Mouse (Mus musculus): ENCODE results near the gene Tmem151b.

The Tmem151b gene

DNA sequence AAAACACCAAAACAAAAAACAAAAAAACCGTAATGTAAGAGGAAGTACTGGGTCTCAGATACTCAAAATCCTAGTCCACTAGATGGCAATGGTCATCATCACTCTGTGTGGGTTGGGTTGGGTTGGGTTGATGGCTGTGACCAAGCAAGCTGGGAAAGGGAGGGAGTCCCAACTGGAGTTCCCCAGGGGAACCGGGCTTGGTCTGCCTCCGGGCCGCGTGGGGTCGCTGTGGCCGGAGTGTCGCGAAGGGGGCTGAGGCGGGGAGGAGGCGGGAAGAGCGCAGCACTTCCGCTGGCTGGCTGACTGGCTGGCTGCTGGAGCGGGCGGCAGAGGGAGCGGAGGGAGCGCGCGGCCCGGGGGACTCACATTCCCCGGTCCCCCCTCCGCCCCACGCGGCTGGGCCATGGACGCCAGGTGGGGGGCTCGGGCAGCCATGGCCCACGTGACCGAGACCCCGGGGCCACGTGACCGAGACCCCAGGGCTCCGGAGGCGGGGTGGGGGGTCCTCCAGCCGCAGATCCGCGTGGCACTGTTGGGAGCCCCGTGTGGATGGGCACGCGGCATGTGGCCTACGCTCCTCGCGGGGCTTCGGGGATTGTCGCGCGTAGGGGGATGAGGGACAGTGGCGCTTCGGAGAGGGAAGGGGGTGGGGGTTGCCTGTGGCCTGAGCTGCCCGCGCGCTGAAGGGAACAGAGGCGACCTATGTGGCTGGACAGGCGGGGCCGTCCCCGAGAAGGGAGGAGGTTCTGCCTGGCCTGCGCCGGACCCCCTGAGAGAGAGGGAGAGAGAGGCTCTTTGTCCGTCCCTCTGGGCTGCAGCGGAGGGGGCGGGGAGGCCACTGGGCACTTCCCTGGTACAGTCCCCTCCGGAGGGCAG is 14.4 kb upstream of the Tmem151b start, which contains the start of gene Slc35b2:
Slc35b2 (plus strand) TSS at position 220 of the 876 bp plus-strand sequence.
- DNase-seq: peak; percentile 97 to 98

DNA sequence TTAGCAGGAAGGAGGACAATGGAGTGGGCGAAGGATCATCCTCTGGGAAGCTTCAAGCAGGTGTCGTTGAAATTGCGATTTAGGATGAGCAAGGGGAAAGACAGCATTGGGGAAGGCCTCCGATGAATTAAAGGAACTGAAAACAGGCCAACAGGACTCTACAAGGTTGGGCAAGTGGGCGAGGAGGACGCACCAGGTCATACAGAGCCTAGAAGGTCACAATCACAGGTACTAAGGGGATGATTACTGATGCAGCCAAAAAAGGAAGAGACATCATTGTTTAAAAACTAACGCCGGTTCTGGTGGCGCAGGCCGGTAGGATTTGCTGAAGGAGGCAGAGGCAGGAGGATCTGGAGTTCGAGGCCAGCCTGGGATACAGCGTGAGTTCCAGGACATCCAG is 13.7 kb upstream of the Tmem151b start:
- DNase-seq: peak in 1 of 2 experiments; percentile 45

DNA sequence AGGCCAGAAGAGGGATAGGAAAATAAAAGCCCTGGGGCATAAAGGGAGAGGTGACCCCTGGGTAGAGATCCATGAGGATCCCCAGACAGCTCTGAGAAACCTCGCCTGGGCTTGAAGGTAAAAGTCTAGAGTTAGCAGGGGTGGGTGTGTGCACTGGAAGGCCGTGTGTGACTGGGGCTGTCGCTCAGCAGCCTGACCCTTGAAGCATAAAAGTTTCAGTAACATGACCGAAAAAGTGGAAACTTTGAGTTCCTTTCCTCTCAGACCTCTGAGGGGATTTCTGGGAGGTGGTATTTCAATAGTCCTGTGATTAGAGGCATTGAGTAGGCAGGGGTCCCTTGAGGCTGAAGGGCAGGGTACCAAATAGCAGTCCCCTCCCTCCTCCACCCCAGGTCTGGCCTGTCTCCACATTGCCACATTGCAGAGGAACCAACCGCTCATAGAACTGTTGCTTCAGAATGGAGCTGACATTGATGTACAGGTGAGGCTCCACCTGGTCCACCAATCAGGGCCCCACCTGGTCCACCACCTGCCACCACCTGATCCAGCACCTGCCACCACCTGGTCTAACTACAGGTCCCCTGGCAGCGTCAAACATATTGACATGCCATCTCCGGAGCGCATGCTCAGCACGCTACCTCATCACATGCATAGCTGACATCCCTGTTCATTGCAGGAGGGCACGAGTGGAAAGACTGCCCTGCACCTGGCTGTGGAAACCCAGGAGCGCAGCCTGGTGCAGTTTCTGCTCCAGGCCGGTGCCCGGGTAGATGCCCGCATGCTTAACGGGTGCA is 10.5 kb upstream of the Tmem151b start:
- peak; percentile 74 to 79 for DNase-seq

DNA sequence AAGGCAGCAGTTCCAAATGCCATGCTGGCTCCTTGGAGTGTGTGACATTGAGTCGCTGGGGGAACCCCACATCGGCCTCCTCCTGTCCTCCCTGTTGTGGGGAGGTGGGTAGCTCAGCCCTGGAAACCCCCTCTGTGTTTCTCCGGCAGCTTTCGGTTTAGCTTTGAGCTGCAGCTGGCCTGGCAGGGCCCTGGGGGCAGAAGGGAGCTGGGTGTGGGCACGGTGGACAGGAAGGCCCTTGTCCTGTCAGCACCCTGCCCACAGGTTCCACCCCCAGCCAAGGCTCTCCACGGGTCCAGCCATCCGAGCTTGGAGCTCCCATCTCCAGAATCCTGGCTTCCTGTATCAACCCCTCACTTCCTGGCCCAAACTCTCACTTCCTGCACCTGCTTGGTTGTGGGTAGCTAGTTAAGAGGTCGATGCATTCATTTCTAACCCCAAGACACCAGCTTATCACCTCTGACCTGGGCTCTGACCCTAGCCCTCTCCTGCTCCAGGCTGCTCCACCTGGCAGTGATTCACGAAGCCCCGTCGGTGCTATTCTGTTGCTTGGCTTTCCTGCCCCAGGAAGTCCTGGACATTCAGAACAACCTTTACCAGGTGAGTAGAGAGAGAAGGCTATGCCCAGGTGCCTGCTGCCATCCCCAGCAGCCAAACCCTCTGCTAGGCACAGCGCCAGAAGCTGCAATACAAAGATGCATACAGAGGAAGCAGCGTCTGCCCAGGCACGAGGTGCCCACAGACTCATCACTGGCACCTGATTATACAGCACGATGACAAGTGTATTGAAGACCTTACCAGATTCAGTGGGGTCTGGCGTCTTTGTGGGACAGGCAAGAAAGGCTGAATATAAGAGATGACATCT is 8.8 kb upstream of the Tmem151b start:
- peak; percentile 56 to 67 for DNase-seq

DNA sequence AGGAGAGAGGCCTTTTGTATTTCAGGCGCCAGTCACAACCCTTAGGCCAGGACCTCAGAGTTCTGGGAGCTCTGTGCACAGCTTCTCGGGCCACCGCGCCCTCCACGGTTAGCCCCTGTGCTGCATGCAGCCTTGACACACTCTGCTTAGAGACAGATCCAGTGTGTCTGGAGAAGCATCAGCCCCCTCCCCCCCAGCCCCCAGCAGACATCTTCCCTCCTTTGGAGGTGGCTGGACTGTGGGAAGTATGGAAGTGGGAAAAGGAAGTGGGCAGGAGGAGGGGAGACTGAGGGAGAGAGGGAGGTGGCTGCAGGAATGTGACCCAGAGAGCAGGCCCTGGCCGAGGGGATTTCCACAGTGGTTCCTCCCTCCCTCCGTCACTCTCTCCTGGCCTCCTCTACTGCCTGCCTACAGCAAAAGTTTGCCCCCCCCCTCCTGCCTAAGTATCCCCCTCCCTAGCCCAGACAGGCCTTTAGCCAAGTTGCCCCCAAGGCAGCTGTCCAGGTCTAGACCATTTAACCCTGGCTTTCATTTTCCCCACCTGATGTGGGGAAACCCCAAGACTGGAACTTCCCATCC is 7.9 kb upstream of the Tmem151b start:
- DNase-seq: peak in 1 of 2 experiments; percentile 29

DNA sequence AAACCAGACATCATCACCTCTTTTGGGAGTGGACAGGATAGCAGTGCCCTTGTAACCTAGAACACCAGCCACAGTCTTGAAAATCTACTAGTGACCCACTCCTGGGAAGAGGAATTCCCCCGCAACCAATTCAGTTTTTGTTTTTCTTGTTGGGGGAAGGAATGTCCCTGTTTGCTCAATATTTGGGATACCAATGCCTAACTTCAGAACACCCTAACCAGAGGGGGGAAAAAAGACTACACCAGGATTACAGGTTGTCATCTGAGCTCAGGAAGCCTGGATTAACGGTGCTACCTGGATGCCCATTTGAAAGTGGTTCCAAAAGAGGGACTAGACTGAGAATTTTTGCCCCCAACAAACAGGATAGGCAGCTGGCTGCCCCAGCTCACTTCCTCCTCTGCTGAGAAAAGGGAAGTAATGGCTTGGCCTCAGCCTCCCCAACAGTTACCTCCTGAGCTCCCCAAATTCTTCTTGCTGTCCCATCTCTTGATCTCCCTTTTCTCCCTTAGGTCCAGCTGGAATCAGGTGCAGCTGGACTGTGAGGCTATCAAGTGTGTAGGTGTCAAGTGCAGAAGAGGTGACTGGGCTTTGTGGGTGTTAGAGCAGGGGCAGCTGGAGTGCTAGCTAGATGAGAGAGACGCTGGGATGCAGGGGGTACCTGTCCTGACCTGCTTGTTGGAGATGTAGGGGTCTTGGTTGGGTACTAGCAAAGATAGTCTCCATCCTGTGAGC is 7.2 kb upstream of the Tmem151b start:
- DNase-seq: no peak

DNA sequence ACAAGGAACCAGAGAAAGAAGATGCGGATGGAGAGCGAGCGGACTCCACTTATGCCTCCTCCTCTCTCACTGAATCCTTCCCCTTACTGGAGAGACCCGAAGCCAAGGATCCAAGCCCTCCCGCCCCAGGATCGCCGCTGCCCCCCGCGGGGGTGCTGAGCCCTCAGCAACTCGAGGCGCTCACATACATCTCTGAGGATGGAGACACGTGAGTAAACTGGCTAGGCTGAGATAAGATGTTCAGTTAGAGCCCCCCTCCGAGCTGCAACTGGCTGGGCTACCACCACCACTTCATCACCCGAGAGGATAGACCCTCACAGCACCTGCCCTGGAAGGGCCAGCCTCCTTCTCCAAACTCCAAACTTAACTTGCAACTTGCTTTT is 6.6 kb upstream of the Tmem151b start:
- DNase-seq: peak in 1 of 2 experiments; percentile 53

DNA sequence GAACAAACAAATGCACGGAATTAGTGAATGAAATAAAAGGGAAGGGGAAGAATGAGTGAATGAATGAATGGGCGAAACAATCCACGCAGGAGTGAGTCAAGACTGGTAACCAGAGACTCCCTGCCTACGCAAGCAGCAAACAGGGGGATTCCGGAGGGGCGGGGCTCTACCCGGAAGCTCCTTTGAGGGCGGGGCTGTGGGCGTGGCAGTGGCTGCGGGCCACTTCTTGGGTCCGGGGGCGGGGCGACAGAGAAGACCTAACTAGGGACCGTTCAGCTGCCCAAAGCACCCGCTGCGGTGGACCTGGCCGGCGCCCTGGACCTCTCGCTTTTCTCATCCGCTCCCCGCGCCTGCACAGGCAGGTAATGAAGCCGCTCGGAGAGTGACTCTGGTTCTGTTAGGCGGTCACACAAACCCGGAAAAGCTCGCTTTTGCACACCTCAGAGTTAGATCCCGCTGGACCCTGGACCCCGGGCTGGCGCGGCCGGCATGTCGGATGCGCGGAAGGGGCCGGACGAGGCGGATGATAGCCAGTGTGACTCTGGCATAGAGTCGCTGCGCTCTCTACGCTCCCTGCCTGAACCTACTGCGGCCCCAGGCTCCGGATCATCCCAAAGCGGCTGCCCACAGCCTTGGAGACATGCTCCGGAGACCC is 6.1 kb upstream of the Tmem151b start, which contains the start of gene Nfkbie:
Nfkbie (plus strand) TSS at position 252 of the 655 bp plus-strand sequence.
- DNase-seq: peak; percentile 98 to 99

DNA sequence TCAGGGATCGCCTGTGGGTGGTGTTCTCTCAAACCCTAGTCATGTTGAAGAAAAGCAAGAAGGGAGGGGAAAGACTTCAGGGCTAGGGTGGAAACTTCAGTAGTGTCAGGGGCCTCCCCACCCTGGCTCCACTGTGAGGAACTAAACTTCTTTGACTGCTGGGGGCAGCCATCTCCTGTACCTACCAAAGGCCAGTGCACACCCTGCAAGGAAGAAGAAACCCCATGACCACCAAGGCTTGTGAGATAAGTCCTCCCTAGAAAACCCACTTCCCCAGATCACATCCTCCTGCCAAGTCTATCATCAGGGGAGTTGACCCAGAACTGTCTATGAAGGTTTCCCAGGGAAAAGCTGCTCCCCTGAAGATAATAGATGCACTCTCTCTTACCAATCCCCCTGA is 4.9 kb upstream of the Tmem151b start:
- no peak for DNase-seq

DNA sequence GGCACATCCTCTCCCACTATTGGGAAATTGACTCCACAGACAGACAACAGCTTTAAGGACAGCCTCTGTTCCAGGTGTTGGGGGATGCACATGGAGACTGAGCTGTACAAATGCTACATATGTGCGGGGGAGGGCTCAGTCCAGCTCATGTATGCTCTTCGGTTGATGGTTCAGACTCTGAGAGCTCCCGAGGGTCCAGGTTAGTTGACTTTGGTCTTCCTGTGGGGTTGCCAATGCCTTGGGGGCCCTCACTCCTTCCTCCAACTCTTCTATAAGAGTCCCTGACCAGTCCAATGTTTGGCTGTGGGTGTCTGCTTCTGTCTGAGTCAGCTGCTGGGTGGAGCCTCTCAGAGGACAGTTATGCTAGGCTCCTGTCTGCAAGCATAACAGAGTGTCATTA is 3.6 kb upstream of the Tmem151b start:
- DNase-seq: no peak

DNA sequence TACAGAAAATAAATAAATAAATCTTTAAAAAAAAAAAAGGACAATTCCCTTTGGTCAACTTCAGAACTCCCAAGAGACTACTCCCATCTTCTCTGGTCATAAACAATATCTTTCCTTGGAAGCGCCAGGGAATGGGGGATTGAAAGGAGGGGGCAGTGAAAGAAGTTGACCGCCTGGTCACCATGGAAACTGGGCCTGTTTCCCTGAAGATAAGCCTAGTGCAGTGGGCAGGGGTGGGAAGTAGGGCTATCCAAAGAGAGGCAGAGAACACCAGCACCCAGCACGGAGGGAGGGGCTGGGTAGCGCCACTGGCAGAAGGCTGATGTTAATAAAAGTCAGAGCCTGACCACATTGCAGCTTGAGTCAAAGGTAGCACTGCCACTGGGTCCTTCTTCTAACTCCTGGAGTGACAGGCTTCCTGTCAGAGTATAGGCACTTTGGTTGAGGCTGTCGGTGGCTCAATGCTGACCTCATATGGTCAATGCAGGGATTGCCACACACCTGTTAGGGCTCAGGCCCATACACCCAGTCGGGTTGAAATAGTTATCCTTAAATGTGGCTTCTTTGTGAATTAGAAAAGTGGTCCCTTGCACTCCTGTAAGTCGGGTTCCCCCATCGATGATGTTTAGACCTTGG is 2.5 kb upstream of the Tmem151b start:
- DNase-seq: peak; percentile 92 to 93

DNA sequence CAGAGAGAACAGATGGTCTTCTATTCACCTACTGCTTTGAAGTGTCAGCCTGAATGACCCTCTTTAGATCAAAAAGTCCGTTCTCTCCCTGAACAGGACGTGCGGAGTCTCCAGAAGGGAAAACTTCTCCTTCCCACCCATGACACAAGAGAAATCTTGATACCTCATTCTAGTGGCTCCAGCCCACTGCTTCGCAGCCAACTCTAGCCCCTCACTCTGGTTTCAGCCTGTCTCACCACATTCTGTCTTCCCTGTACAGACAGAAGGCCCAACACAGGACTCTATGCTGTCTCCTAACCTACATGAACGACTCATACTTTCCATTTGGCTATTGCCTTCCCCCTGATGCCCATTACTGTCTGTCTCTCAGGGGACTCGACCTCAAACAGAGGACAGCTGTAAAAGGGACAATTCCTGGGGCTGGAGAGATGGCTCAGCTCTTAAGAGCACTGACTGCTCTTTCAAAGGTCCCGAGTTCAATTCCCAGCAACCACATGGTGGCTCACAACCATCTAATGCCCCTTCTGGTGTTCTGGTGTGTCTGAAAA is 1.8 kb upstream of the Tmem151b start:
- DNase-seq: no peak

DNA sequence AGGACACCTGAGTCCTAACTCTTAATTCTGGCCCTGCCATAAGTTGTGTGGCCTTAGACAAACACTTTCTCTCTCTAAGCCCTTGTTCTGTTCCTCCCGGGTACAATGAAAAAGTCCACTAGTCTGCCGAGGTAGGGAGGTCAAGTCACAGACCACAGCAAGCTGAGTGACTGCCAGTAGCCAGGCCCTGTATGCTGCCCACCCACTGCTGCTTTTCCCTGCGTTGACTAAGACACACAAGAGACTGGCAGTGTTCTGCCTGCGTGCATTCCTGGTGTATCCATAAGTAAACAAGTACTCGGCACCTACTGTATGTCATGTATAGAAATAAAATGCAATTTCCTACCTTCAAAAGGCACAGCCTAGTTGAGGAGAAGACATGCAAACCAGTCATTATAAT is 776 bp upstream of the Tmem151b start:
- peak; percentile 47 to 48 for DNase-seq

DNA sequence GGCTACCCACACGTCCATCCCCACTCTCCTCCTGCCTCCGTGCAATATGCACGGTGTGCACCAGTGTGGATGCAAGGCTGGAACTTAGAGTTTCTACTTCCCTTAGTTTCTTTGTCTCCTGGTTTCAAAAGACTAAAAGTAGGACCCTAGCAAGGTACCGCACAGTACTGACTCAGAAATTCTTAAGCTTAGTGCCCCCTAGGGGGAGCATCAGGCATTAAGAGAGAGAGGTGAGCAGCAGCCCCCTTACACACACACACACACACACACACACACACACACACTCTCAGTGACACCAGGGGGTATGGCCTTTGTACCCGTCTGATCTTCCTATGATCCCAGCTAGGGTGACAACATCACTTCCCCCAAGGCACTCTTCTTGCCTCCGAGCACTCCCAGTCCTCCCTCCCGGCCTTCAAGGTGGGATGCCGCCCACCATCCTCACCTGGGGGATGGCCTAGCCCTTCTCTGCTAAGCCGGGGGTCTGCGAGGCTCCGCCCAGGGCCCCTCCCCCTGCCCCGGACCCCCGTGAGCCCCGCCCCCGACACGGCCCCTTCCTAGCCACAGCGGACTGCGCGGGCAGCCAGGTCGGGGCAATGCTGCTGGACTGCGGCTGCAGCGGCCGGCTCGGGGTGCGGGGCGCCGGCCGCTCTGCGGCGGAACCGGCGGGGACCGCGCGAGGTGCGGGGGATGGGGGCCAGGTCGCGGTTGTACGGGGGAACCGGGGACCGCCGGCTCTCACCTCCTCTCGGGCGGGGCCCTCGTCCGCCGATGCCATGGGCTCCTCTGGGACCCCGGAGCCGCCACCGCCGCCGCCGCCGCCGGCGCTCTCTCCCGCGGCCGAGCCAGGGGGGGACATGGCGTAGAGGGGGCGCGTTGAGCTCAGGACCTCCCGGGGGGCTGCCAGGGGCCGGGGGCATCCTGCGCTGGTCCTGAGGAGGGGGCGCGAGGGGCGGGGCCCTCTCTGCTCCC is 650 bp downstream of the Tmem151b start:
- peak; percentile 89 to 91 for DNase-seq

DNA sequence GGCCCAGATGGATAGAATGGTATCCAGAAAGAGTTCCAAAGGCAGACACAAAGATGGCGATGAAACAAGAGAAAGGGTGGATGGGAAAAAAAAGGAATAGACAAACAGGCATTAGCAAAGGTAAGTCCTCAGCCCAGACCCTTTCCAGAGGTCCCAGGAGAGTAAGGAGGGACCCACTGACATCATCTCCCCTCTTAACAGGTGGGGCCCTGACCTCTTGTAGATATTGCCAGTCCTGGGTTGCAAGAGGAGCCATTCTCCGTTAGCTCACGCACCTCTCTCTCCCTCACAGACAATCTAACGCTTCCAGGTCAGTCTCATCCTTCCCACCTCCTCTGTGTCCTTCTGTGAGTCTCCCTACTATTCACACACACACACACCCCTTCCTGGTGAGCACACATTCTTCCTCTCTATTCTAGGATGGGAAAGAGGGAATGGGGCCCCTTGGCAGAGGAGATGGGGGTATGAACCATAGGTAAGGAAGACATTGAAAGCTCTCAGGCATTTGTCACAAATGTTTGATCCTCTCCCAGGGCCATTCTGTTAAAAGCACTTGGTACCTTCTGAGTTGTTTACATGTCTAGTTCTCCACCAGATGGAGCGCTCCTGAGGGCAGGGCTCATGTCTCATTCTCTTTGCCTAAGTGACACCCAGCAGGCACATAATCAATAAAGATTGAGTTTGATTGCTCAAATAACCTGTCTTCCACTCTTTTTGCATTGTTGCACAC is 1.9 kb downstream of the Tmem151b start:
- peak; percentile 61 to 69 for DNase-seq

DNA sequence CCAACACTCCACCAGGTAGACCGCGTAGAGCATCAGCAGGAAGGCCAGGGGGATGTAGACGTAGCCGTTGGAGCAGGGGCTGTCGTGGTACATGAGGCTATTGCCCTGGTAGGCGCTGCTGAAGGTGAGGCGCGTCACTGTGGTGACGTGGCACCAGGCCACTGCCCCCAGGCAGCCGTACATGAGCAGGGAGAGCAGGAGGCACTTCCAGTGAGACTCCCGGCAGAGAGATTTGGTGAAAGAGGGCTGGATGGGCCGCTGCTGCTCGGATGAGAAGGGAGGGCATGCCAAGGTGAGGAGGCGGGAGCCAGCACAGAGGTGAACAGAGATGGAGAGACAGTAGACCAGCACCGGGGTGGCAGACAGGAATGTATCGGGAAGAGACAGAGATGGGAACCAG is 2.5 kb downstream of the Tmem151b start:
- peak; percentile 66 to 68 for DNase-seq

DNA sequence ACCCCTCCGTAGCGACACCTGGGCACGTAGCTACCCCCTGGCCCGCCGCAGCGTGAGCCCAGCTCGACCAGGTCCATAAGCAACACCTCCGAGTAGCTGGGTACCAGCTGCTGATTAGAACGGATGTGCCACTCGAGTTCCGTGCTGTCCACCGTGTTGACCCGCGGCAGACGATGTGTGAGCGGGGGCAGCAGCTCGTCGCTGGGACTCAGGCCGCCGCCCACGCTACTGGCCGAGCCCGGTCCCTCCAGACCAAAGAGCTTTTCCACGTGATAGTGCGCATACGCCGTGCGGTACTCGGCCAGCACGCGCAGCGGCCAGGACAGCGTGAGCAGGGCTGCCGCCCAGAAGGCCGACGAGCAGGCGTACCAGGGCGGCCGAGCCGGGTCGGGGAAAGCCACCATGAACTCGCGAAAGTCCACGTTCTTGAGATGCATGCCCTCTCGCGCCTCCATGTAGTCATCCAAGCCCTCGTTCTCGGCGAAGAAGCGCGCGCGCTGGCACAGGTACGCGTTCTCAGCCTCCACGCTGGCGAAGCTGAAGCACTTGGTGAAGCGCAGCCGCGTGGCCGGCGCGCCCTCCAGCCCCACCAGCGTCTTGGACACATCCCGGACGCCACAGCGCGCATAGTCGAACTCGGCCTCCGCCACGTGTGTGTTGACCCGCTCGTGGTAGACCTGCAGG is 4.1 kb downstream of the Tmem151b start:
- DNase-seq: peak; percentile 71 to 77

DNA sequence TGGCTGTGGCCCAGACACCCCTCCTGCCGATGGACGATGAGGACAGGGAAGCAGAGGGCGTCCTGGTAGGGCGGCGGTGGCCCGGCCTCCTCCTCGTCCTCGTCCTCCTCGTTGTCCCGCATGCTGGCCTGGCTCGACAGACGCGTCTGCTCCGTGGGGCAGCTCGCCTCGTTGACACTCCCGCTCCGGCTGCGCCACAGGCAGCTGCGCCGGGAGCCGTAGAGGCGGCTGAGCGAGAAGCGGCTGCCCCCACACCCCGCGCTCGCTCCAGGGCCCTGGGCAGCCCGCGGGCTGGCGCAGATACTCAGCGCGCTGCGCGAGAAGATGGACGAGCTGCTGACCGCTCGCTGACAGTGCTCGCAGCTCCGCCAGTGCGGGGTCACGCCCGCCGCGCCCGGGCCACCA is 4.6 kb downstream of the Tmem151b start:
- peak; percentile 76 to 78 for DNase-seq
